Mouse (Mus musculus): ENCODE measurements at regions not wholly inside any gene's neighbourhood (a gene's known extent, or its start where the extent isn't known, plus 50 kb on each side); places are given as distances from the start of the nearest gene placed in this dataset.

DNA sequence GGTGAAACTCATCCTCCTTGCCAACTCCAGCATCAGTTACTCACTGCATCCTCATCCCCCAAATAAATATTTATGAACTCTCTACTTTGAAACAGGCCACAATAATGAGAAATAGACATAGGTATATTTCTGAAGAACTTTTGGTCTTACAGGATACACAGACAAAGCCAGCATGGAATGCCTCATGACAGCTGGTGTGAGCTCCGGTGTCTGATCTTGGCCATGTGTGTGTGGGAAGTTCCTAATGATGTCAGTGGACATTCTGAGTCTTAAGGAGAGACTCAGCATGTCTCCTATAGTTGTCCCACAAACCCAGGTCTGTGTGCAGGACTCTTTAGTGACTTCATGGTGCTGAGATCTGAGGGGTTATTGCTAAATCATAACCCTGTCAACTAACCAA, 206.4 kb upstream of the Klf4 start:
- no peak overlapping the region for H3K4me3 ChIP-seq (replicated peaks)

GRCm38 (mm10) chr4:55735453-55735852, 203.2 kb upstream of the Klf4 start:
- Histone ChIP-seq H3K9me3 (replicated peaks) (no peaks in the 10 kb centered on the region), H3K36me3 (no peaks in the 10 kb centered on the region), H3K27ac (replicated peaks) (no peak overlapping the region), H3K4me3 (replicated peaks) (no peak overlapping the region), H3K9ac (replicated peaks) (no peak overlapping the region), H3K27me3 (replicated peaks) (no peaks in the 10 kb centered on the region), H3K4me2 (no peak overlapping the region), H3K4me1 (no peaks in the 10 kb centered on the region)
- ATAC-seq (ENCODE audit: low FRiP score), result no peak
- WGBS, result 49% methylated on average over 3 of the region's 3 CpGs

More for the DNA sequence above, 206.4 kb upstream of the Klf4 start:
- H3K9me3 ChIP-seq (replicated peaks), result no peaks in the 10 kb centered on the region
- ATAC-seq (ENCODE audit: low FRiP score), result no peak
- 94% methylated on average over 1 of the region's 1 CpGs for WGBS
- no peaks in the 10 kb centered on the region for H3K4me1 ChIP-seq
- H3K9ac ChIP-seq (replicated peaks), result no peak overlapping the region
- no peaks in the 10 kb centered on the region for H3K27me3 ChIP-seq (replicated peaks)
- no peak overlapping the region for H3K4me2 ChIP-seq
- H3K36me3 ChIP-seq, result no peaks in the 10 kb centered on the region
- H3K27ac ChIP-seq (replicated peaks), result no peak overlapping the region

DNA sequence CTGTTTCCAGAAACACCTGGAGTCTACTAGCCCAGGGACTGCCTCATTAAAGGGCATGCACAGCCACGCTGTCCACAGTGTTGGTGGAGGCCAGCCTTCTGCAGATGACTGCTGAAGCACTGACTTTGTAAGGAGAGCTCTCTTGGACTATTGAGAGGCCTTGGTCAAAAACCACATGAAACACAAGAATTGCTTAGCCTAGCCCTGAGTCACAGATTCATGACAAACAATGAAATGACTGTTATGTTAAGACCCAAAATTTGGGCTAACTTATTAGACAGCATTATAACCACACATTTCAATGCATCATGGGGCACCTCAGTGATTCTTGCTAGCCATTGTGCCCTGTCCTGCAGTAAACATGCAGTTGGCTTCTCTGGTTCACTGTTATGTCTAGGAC, 202.1 kb upstream of the Klf4 start:
- Histone ChIP-seq H3K36me3 (no peaks in the 10 kb centered on the region), H3K4me3 (replicated peaks) (no peak overlapping the region), H3K9me3 (replicated peaks) (no peaks in the 10 kb centered on the region), H3K9ac (replicated peaks) (no peak overlapping the region), H3K27me3 (replicated peaks) (no peaks in the 10 kb centered on the region), H3K4me1 (peaks cover 3% of the 10 kb centered on the region; the same call in 1 of the 2 replicates), H3K27ac (replicated peaks) (no peak overlapping the region), H3K4me2 (no peak overlapping the region)
- no peak for ATAC-seq (ENCODE audit: low FRiP score)
- 96% methylated on average over 1 of the region's 1 CpGs for WGBS

GRCm38 (mm10) chr4:55733223-55733622, 201.0 kb upstream of the Klf4 start:
- no peak overlapping the region for H3K27ac ChIP-seq (replicated peaks)
- H3K27me3 ChIP-seq (replicated peaks), result no peaks in the 10 kb centered on the region
- peaks cover 3% of the 10 kb centered on the region; the same call in 1 of the 2 replicates for H3K4me1 ChIP-seq
- H3K36me3 ChIP-seq, result no peaks in the 10 kb centered on the region
- no peak overlapping the region for H3K4me2 ChIP-seq
- ATAC-seq (ENCODE audit: low FRiP score), result no peak
- H3K9me3 ChIP-seq (replicated peaks), result no peaks in the 10 kb centered on the region
- 70% methylated on average over 4 of the region's 4 CpGs for WGBS
- no peak overlapping the region for H3K4me3 ChIP-seq (replicated peaks)
- no peak overlapping the region for H3K9ac ChIP-seq (replicated peaks)

- Histone ChIP-seq H3K27me3 (replicated peaks) (no peaks in the 10 kb centered on the region), H3K9ac (replicated peaks) (no peak overlapping the region), H3K9me3 (replicated peaks) (no peaks in the 10 kb centered on the region), H3K36me3 (no peaks in the 10 kb centered on the region), H3K4me2 (no peak overlapping the region), H3K4me1 (peaks cover 3% of the 10 kb centered on the region; the same call in 1 of the 2 replicates), H3K4me3 (replicated peaks) (no peak overlapping the region), H3K27ac (replicated peaks) (0 out of 2 replicates have a peak overlapping the region, but pooled peaks have one; percentile 18)
- 47% methylated on average over 4 of the region's 4 CpGs for WGBS
- no peak for ATAC-seq (ENCODE audit: low FRiP score)
Observed at GRCm38 (mm10) chr4:55732006-55732405, 199.7 kb upstream of the Klf4 start.

GRCm38 (mm10) chr4:55730266-55730665, 198.0 kb upstream of the Klf4 start:
- ATAC-seq (ENCODE audit: low FRiP score), result no peak
- WGBS, result 87% methylated on average over 4 of the region's 4 CpGs

GRCm38 (mm10) chr4:55727178-55727577, 194.9 kb upstream of the Klf4 start:
- H3K27ac ChIP-seq (replicated peaks), result no peak overlapping the region
- H3K4me3 ChIP-seq (replicated peaks), result no peak overlapping the region
- ATAC-seq (ENCODE audit: low FRiP score), result no peak
- H3K4me1 ChIP-seq, result peaks cover 9% of the 10 kb centered on the region
- H3K4me2 ChIP-seq, result no peak overlapping the region
- WGBS, result 88% methylated on average over 2 of the region's 2 CpGs
- no peaks in the 10 kb centered on the region for H3K27me3 ChIP-seq (replicated peaks)
- no peak overlapping the region for H3K9ac ChIP-seq (replicated peaks)
- H3K9me3 ChIP-seq (replicated peaks), result no peaks in the 10 kb centered on the region
- no peaks in the 10 kb centered on the region for H3K36me3 ChIP-seq

More at GRCm38 (mm10) chr4:55730266-55730665, 198.0 kb upstream of the Klf4 start:
- Histone ChIP-seq H3K4me3 (replicated peaks) (no peak overlapping the region), H3K36me3 (no peaks in the 10 kb centered on the region), H3K9ac (replicated peaks) (no peak overlapping the region), H3K4me1 (peaks cover 3% of the 10 kb centered on the region; the same call in 1 of the 2 replicates), H3K27ac (replicated peaks) (no peak overlapping the region), H3K4me2 (no peak overlapping the region), H3K9me3 (replicated peaks) (no peaks in the 10 kb centered on the region), H3K27me3 (replicated peaks) (no peaks in the 10 kb centered on the region)

GRCm38 (mm10) chr4:55726081-55726480, 193.8 kb upstream of the Klf4 start:
- H3K27ac ChIP-seq (replicated peaks), result no peak overlapping the region
- no peak overlapping the region for H3K4me3 ChIP-seq (replicated peaks)
- peaks cover 15% of the 10 kb centered on the region for H3K4me1 ChIP-seq
- H3K36me3 ChIP-seq, result no peaks in the 10 kb centered on the region
- WGBS, result 83% methylated on average over 19 of the region's 19 CpGs
- no peak overlapping the region for H3K9ac ChIP-seq (replicated peaks)
- no peaks in the 10 kb centered on the region for H3K27me3 ChIP-seq (replicated peaks)
- H3K9me3 ChIP-seq (replicated peaks), result no peaks in the 10 kb centered on the region
- no peak for ATAC-seq (ENCODE audit: low FRiP score)
- no peak overlapping the region for H3K4me2 ChIP-seq

GRCm38 (mm10) chr4:55724286-55724685, 192.0 kb upstream of the Klf4 start:
- no peaks in the 10 kb centered on the region for H3K9me3 ChIP-seq (replicated peaks)
- WGBS, result 50% methylated on average over 1 of the region's 1 CpGs

DNA sequence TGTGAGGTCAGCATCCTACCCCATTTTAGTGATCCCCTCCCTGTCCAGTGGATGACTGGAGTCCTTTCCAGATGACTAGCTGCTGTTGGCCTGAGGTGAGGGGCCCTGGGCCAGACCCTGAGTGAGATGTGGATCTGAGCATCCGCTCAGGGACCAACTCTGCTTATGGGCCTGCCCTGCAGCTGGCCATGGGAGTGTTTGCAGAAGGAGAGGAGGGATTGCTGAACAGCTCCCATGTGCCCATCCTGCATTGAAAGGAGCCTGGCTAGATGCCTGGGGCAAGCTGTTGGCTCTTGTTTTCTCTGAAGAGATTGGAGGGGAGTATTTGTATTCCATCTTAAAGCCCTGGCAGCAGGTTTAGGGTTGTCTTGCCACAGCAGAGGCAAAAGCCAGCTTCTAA, 190.9 kb upstream of the Klf4 start:
- H3K4me3 ChIP-seq (replicated peaks), result no peak overlapping the region
- H3K9ac ChIP-seq (replicated peaks), result no peak overlapping the region
- no peaks in the 10 kb centered on the region for H3K9me3 ChIP-seq (replicated peaks)
- no peak overlapping the region for H3K27ac ChIP-seq (replicated peaks)
- H3K4me2 ChIP-seq, result no peak overlapping the region
- ATAC-seq (ENCODE audit: low FRiP score), result peak; percentile 65; the same call in 1 of the 2 replicates
- no peaks in the 10 kb centered on the region for H3K36me3 ChIP-seq
- 69% methylated on average over 1 of the region's 1 CpGs for WGBS
- H3K4me1 ChIP-seq, result peaks cover 12% of the 10 kb centered on the region
- H3K27me3 ChIP-seq (replicated peaks), result no peaks in the 10 kb centered on the region

More at GRCm38 (mm10) chr4:55724286-55724685, 192.0 kb upstream of the Klf4 start:
- Histone ChIP-seq H3K27me3 (replicated peaks) (no peaks in the 10 kb centered on the region), H3K4me2 (no peak overlapping the region), H3K27ac (replicated peaks) (no peak overlapping the region), H3K4me3 (replicated peaks) (no peak overlapping the region), H3K9ac (replicated peaks) (no peak overlapping the region), H3K36me3 (no peaks in the 10 kb centered on the region), H3K4me1 (peaks cover 12% of the 10 kb centered on the region)
- no peak for ATAC-seq (ENCODE audit: low FRiP score)

DNA sequence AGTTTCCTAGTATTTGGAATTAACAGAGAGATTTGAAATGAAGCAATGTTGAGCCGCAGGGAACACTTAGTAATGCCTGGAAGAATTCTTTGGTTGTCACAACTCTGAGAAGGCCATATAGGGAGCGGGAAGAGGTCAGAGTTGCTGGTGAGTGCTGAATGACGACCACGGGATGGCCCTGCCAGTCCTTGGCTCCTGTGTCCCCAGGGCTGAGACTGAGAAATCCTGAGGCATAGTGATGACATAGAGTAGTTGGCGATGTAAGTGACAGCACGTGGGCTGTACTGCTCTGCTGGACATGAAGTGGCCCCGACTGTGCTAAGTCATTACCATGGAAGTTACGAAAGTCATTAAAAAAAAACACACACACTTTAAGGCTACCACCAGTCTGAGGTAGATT, 190.1 kb upstream of the Klf4 start:
- WGBS, result 73% methylated on average over 8 of the region's 8 CpGs
- no peaks in the 10 kb centered on the region for H3K9me3 ChIP-seq (replicated peaks)
- no peak overlapping the region for H3K27ac ChIP-seq (replicated peaks)
- no peak for ATAC-seq (ENCODE audit: low FRiP score)
- H3K27me3 ChIP-seq (replicated peaks), result no peaks in the 10 kb centered on the region
- no peak overlapping the region for H3K4me2 ChIP-seq
- no peak overlapping the region for H3K9ac ChIP-seq (replicated peaks)
- no peaks in the 10 kb centered on the region for H3K36me3 ChIP-seq
- peaks cover 12% of the 10 kb centered on the region for H3K4me1 ChIP-seq
- H3K4me3 ChIP-seq (replicated peaks), result no peak overlapping the region

GRCm38 (mm10) chr4:55721834-55722233, 189.6 kb upstream of the Klf4 start:
- Histone ChIP-seq H3K27ac (replicated peaks) (no peak overlapping the region), H3K9me3 (replicated peaks) (no peaks in the 10 kb centered on the region), H3K9ac (replicated peaks) (no peak overlapping the region), H3K4me2 (no peak overlapping the region), H3K4me3 (replicated peaks) (no peak overlapping the region), H3K36me3 (no peaks in the 10 kb centered on the region), H3K27me3 (replicated peaks) (no peaks in the 10 kb centered on the region), H3K4me1 (peaks cover 12% of the 10 kb centered on the region)
- peak; percentile 40; the same call in 1 of the 2 replicates for ATAC-seq (ENCODE audit: low FRiP score)
- WGBS, result 62% methylated on average over 2 of the region's 2 CpGs

DNA sequence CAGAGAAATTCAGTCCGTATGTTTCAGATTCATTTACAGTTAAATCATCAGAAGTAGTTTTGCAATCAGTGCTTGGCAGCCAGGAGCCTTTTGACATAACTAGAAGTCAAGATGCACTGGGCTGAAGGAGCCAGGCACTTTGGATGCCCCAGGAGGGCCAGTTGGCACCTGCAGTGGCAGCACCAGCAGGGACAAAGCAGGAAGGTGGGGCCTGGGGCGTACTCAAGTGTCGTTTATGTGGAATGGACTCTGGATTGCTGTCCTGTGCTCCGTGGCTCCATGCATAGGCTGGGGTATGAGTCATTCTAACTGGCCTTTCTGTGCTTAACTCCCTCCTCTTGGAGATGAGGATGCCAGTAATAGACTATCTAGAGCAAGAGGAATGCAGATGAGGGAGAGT, 186.2 kb upstream of the Klf4 start:
- Histone ChIP-seq H3K27ac (replicated peaks) (no peak overlapping the region), H3K27me3 (replicated peaks) (no peaks in the 10 kb centered on the region), H3K4me1 (peaks cover 12% of the 10 kb centered on the region), H3K9ac (replicated peaks) (no peak overlapping the region), H3K4me2 (no peak overlapping the region), H3K9me3 (replicated peaks) (no peaks in the 10 kb centered on the region), H3K4me3 (replicated peaks) (no peak overlapping the region), H3K36me3 (no peaks in the 10 kb centered on the region)
- WGBS, result 64% methylated on average over 4 of the region's 4 CpGs
- no peak for ATAC-seq (ENCODE audit: low FRiP score)

All from neural tube, embryonic 15.5 days (tissue).